Mouse (Mus musculus) CH12.LX (cell line): ENCODE results near the gene Sectm1b. TPM values are rescaled to one million over a fixed set of nuclear protein-coding genes. Genes with fewer than 3 reads are reported as not detected.
A peak's percentile ranks its signal among the peaks of the same experiment; 100 is the strongest.

Experiments used
- DNase-seq: peaks from one replicate; pipeline ENCODE4 v3.0.0-alpha.2; 2013; ENCODE audit errors: extremely low read depth
- H3K27ac ChIP-seq: 2 replicates; pipeline ENCODE4 v1.5.1; 2012; ENCODE audit warnings: low read depth, mild to moderate bottlenecking, control low read depth, moderate library complexity; ENCODE audit not compliant: insufficient read depth
- H3K27me3 ChIP-seq: replicated peaks from 2 replicates; pipeline ENCODE3; 2012; ENCODE audit warnings: inconsistent platforms
- H3K36me3 ChIP-seq, 2 experiments: replicated peaks in 1 of 2; 2 replicates each; pipeline versions ENCODE3 to v1.6.1; 2012; ENCODE audit warnings: inconsistent platforms in 1 of 2, low read length in 1 of 2, mild to moderate bottlenecking in 1 of 2, mixed read lengths in 1 of 2, moderate library complexity in 1 of 2; ENCODE audit not compliant: control insufficient read depth in 1 of 2, insufficient read depth in 1 of 2
- H3K4me1 ChIP-seq, 2 experiments: 2 replicates each; pipeline ENCODE4 v1.6.1; 2012; ENCODE audit warnings: inconsistent platforms in 1 of 2, moderate library complexity in 1 of 2; ENCODE audit not compliant: insufficient read depth in 2 of 2, control insufficient read depth in 1 of 2
- H3K4me2 ChIP-seq: 2 replicates; pipeline ENCODE4 v1.6.1; 2012; ENCODE audit warnings: low read depth, mild to moderate bottlenecking, control low read depth; ENCODE audit not compliant: poor library complexity, insufficient read depth, severe bottlenecking
- H3K4me3 ChIP-seq, 3 experiments: fragments of 150-350 bp in 1 of 3; sonication (generic) in 1 of 3; replicated peaks in 1 of 3; 2 replicates each; pipeline versions ENCODE3 to v1.5.1; 2011 to 2012; ENCODE audit warnings: low read depth in 2 of 3, low read length in 2 of 3, mild to moderate bottlenecking in 2 of 3, moderate library complexity in 2 of 3, control low read depth in 1 of 3, improper control_type of control experiment in 1 of 3, inconsistent platforms in 1 of 3, mixed read lengths in 1 of 3; ENCODE audit not compliant: poor library complexity in 1 of 3
- H3K79me2 ChIP-seq: replicated peaks from 2 replicates; pipeline ENCODE4 v1.6.1; 2012; ENCODE audit warnings: mild to moderate bottlenecking, moderate library complexity; ENCODE audit not compliant: control insufficient read depth, poor library complexity, insufficient read depth, severe bottlenecking; ENCODE audit errors: extremely low read depth
- H3K9ac ChIP-seq: 2 replicates; pipeline ENCODE4 v1.6.1; 2012; ENCODE audit warnings: low read depth, mild to moderate bottlenecking, control low read depth, moderate library complexity; ENCODE audit not compliant: insufficient read depth
- H3K9me3 ChIP-seq: replicated peaks from 2 replicates; pipeline ENCODE3; 2012; ENCODE audit warnings: low read length, inconsistent platforms, mixed read lengths
- CHD2 ChIP-seq: IDR thresholded peaks from 2 replicates; pipeline ENCODE4 v1.6.1; 2011; ENCODE audit warnings: low read length, improper control_type of control experiment
- E2F4 ChIP-seq: IDR thresholded peaks from 2 replicates; pipeline ENCODE4 v1.6.1; 2011; ENCODE audit warnings: low read depth, low read length, improper control_type of control experiment; ENCODE audit not compliant: insufficient replicate concordance
- ETS1 ChIP-seq: conservative IDR thresholded peaks from 2 replicates; pipeline ENCODE4 v1.6.1; 2012; ENCODE audit warnings: low read depth, mild to moderate bottlenecking, inconsistent platforms, low read length, improper control_type of control experiment, moderate library complexity
- HCFC1 ChIP-seq: IDR thresholded peaks from 2 replicates; pipeline ENCODE4 v1.6.1; 2012; ENCODE audit warnings: low read depth, mild to moderate bottlenecking, inconsistent platforms, low read length, improper control_type of control experiment
- MAX ChIP-seq: IDR thresholded peaks from 2 replicates; pipeline ENCODE4 v1.6.1; 2011; ENCODE audit warnings: low read length, improper control_type of control experiment
- MXI1 ChIP-seq: IDR thresholded peaks from 2 replicates; pipeline ENCODE4 v1.6.1; 2011; ENCODE audit warnings: mild to moderate bottlenecking, low read depth, low read length, improper control_type of control experiment
- POLR2A ChIP-seq: IDR thresholded peaks from 2 replicates; pipeline ENCODE4 v1.6.1; 2011; ENCODE audit warnings: low read depth, mild to moderate bottlenecking, improper control_type of control experiment, low read length
- UBTF ChIP-seq: IDR thresholded peaks from 2 replicates; pipeline ENCODE4 v1.6.1; 2012; ENCODE audit warnings: low read depth, mild to moderate bottlenecking, inconsistent platforms, low read length, improper control_type of control experiment, moderate library complexity
- ZKSCAN1 ChIP-seq: IDR thresholded peaks from 2 replicates; pipeline ENCODE4 v1.6.1; 2012; ENCODE audit warnings: low read depth, inconsistent platforms, low read length, improper control_type of control experiment, borderline replicate concordance
- dilution Hi-C: fragments of 300-500 bp; cut with MboI; formaldehyde crosslinking; loops from 2 replicates; pipeline ENCODE4 v1.14.3; 2020; ENCODE audit warnings: low sequenced_read_pairs; ENCODE audit not compliant: extremely low pct_unique_long_range_greater_than_20kb, extremely low pct_ligation_motif_present
- in situ Hi-C: fragments of 300-500 bp; cut with MboI; formaldehyde crosslinking; loops from 3 replicates; pipeline ENCODE4 v1.14.3; 2019; ENCODE audit warnings: low sequenced_read_pairs, low pct_ligation_motif_present, low pct_unique_long_range_greater_than_20kb, mixed read lengths
- polyA plus RNA-seq: library from polyadenylated mRNA; unstranded; fragments of >175 nt; gene quantifications from 2 replicates; pipeline ENCODE4 v1.2.1, GENCODE M21; 2012; ENCODE audit warnings: low read depth; ENCODE audit not compliant: insufficient read length
- total RNA-seq, 2 experiments: library from RNA; depleted of rRNA; stranded (reverse); fragments of 300-350 nt in 1 of 2; fragments of >200 nt in 1 of 2; gene quantifications; 2 replicates each; pipeline ENCODE4 v1.2.3; 2012 to 2014

Gene Sectm1b
- total and polyA plus RNA-seq, 3 experiments = not detected

- dilution Hi-C loops (no loop called here), in situ Hi-C loops (no loop called here)
- no peaks in the 10 kb centered on the region for H3K9me3 ChIP-seq
Measured at GRCm38 (mm10) chr11:121006184-121006583, 57.2 kb downstream of the Sectm1b start.

GRCm38 (mm10) chr11:121004281-121004680, 59.1 kb downstream of the Sectm1b start:
- TF ChIP-seq ZKSCAN1 = no peak
- TF ChIP-seq ETS1 = 0 out of 2 replicates have a peak, but pooled peaks have one; percentile 11
- TF ChIP-seq, all 38 proteins: peak for 1
- Histone ChIP-seq H3K27me3 (no peaks in the 10 kb centered on the region), H3K27ac (no peak overlapping the region), H3K36me3 (peaks cover 0 to 2% of the 10 kb centered on the region in 2 experiments), H3K9ac (no peak overlapping the region), H3K9me3 (no peaks in the 10 kb centered on the region), H3K4me2 (no peak overlapping the region), H3K79me2 (no peaks in the 10 kb centered on the region), H3K4me3 (no peak overlapping the region), H3K4me1 (peaks cover 3 to 7% of the 10 kb centered on the region in 2 experiments; a peak in 1 of 4 replicates)
- DNase-seq = no peak
- in situ Hi-C loops = no loop called here
- dilution Hi-C loops = no loop called here

More at GRCm38 (mm10) chr11:121006184-121006583, 57.2 kb downstream of the Sectm1b start:
- Histone ChIP-seq H3K36me3 (peaks cover 0 to 2% of the 10 kb centered on the region in 2 experiments), H3K27ac (no peak overlapping the region), H3K9ac (no peak overlapping the region), H3K27me3 (no peaks in the 10 kb centered on the region), H3K4me3 (no peak overlapping the region), H3K4me1 (peaks cover 3 to 7% of the 10 kb centered on the region in 2 experiments; a peak in 1 of 4 replicates), H3K79me2 (no peaks in the 10 kb centered on the region), H3K4me2 (no peak overlapping the region)
- DNase-seq = no peak
- TF ChIP-seq UBTF (no peak), E2F4 (no peak), POLR2A (no peak), CHD2 (no peak), MAX (no peak), HCFC1 (no peak), MXI1 (no peak)

Other genes starting within 250 kb of the Sectm1b start
- gene Fasn, start 239.0 kb downstream of the Sectm1b start, total RNA-seq (2012; rRNA removed) = 186 and 279 TPM in 2 replicates
- 109 and 116 TPM in 2 replicates for gene Fasn, start 239.0 kb downstream of the Sectm1b start, total RNA-seq (2014; rRNA removed)
- gene Fasn, start 239.0 kb downstream of the Sectm1b start, polyA plus RNA-seq = 241 and 300 TPM in 2 replicates
- 4.6 and 5.4 TPM in 2 replicates for gene Ccdc57, start 130.7 kb downstream of the Sectm1b start, total RNA-seq (2012; rRNA removed)
- 2.3 and 2.7 TPM in 2 replicates for gene Ccdc57, start 130.7 kb downstream of the Sectm1b start, total RNA-seq (2014; rRNA removed)
- 6.0 and 6.2 TPM in 2 replicates for gene Ccdc57, start 130.7 kb downstream of the Sectm1b start, polyA plus RNA-seq
- 214 and 388 TPM in 2 replicates for gene Slc16a3, start 115.1 kb downstream of the Sectm1b start, total RNA-seq (2012; rRNA removed)
- 90.8 and 130 TPM in 2 replicates for gene Slc16a3, start 115.1 kb downstream of the Sectm1b start, total RNA-seq (2014; rRNA removed)
- gene Slc16a3, start 115.1 kb downstream of the Sectm1b start, polyA plus RNA-seq = 9.7 and 11.1 TPM in 2 replicates
- gene Csnk1d, start 72.2 kb downstream of the Sectm1b start, total RNA-seq (2012; rRNA removed) = 92.1 and 96.8 TPM in 2 replicates
- 77.7 and 77.8 TPM in 2 replicates for gene Csnk1d, start 72.2 kb downstream of the Sectm1b start, total RNA-seq (2014; rRNA removed)
- gene Csnk1d, start 72.2 kb downstream of the Sectm1b start, polyA plus RNA-seq = 134 and 136 TPM in 2 replicates
- 0.84 and 2.7 TPM in 2 replicates for gene Cd7, start 24.2 kb downstream of the Sectm1b start, total RNA-seq (2012; rRNA removed)
- 0.51 and 0.82 TPM in 2 replicates for gene Cd7, start 24.2 kb downstream of the Sectm1b start, total RNA-seq (2014; rRNA removed)
- 0.67 and 1.0 TPM in 2 replicates for gene Cd7, start 24.2 kb downstream of the Sectm1b start, polyA plus RNA-seq
- gene Sectm1a, start 17.7 kb upstream of the Sectm1b start, total RNA-seq (2012; rRNA removed) = 0.08 TPM in 1 of 2 replicates, not detected in the other
- not detected in 2 replicates for gene Sectm1a, start 17.7 kb upstream of the Sectm1b start, total RNA-seq (2014; rRNA removed)
- not detected in 2 replicates for gene Sectm1a, start 17.7 kb upstream of the Sectm1b start, polyA plus RNA-seq
- 0.64 and 0.92 TPM in 2 replicates for gene Tex19.2, start 55.1 kb upstream of the Sectm1b start, total RNA-seq (2012; rRNA removed)
- 1.4 and 1.5 TPM in 2 replicates for gene Tex19.2, start 55.1 kb upstream of the Sectm1b start, total RNA-seq (2014; rRNA removed)
- gene Tex19.2, start 55.1 kb upstream of the Sectm1b start, polyA plus RNA-seq = 2.3 and 2.4 TPM in 2 replicates
- 0.21 TPM in 1 of 2 replicates, not detected in the other for gene Tex19.1, start 82.6 kb upstream of the Sectm1b start, total RNA-seq (2012; rRNA removed)
- 0.51 and 0.95 TPM in 2 replicates for gene Tex19.1, start 82.6 kb upstream of the Sectm1b start, total RNA-seq (2014; rRNA removed)
- 0.35 and 0.57 TPM in 2 replicates for gene Tex19.1, start 82.6 kb upstream of the Sectm1b start, polyA plus RNA-seq
- gene Uts2r, start 96.7 kb upstream of the Sectm1b start, total RNA-seq (2012; rRNA removed) = not detected in 2 replicates
- not detected in 2 replicates for gene Uts2r, start 96.7 kb upstream of the Sectm1b start, total RNA-seq (2014; rRNA removed)
- not detected in 2 replicates for gene Uts2r, start 96.7 kb upstream of the Sectm1b start, polyA plus RNA-seq
- 9.1 and 10.6 TPM in 2 replicates for gene Hexdc, start 140.9 kb upstream of the Sectm1b start, total RNA-seq (2012; rRNA removed)
- 10.5 and 11.6 TPM in 2 replicates for gene Hexdc, start 140.9 kb upstream of the Sectm1b start, total RNA-seq (2014; rRNA removed)
- gene Hexdc, start 140.9 kb upstream of the Sectm1b start, polyA plus RNA-seq = 8.8 and 12.0 TPM in 2 replicates
- gene Ogfod3, start 141.1 kb upstream of the Sectm1b start, total RNA-seq (2012; rRNA removed) = 16.4 and 19.0 TPM in 2 replicates
- gene Ogfod3, start 141.1 kb upstream of the Sectm1b start, total RNA-seq (2014; rRNA removed) = 10.3 and 13.7 TPM in 2 replicates
- 18.4 and 24.6 TPM in 2 replicates for gene Ogfod3, start 141.1 kb upstream of the Sectm1b start, polyA plus RNA-seq
- gene Cybc1, start 165.8 kb upstream of the Sectm1b start, total RNA-seq (2012; rRNA removed) = 50.0 and 51.6 TPM in 2 replicates
- 60.3 and 60.9 TPM in 2 replicates for gene Cybc1, start 165.8 kb upstream of the Sectm1b start, total RNA-seq (2014; rRNA removed)
- 52.9 and 57.4 TPM in 2 replicates for gene Cybc1, start 165.8 kb upstream of the Sectm1b start, polyA plus RNA-seq
- gene Narf, start 173.7 kb upstream of the Sectm1b start, total RNA-seq (2012; rRNA removed) = 15.6 and 26.2 TPM in 2 replicates
- 29.9 and 32.1 TPM in 2 replicates for gene Narf, start 173.7 kb upstream of the Sectm1b start, total RNA-seq (2014; rRNA removed)
- 11.7 and 12.3 TPM in 2 replicates for gene Narf, start 173.7 kb upstream of the Sectm1b start, polyA plus RNA-seq
- gene Foxk2, start 196.4 kb upstream of the Sectm1b start, total RNA-seq (2012; rRNA removed) = 42.6 and 44.3 TPM in 2 replicates
- 25.0 and 26.9 TPM in 2 replicates for gene Foxk2, start 196.4 kb upstream of the Sectm1b start, total RNA-seq (2014; rRNA removed)
- 32.4 and 41.2 TPM in 2 replicates for gene Foxk2, start 196.4 kb upstream of the Sectm1b start, polyA plus RNA-seq